Mouse (Mus musculus): ENCODE data around the gene Ttc30a2. TPM values are rescaled to one million over a fixed set of nuclear protein-coding genes. Genes with fewer than 3 reads are reported as not detected.
"Not testable (repeated sequence)": the region's sequence is repeated elsewhere in the genome, so short reads cannot be mapped to it uniquely, and the experiment has no call there.

Ttc30a2 gene
- polyA plus RNA-seq, 1 experiment from 2014 or later = 1.5 TPM

GRCm38 (mm10) chr2:75950685-75951084 lies 27.3 kb downstream of the Ttc30a2 start:
- no peak for ATAC-seq (ENCODE audit: low FRiP score)
- WGBS = 93% methylated on average over 8 of the region's 8 CpGs
- H3K4me1 ChIP-seq (replicated peaks; ENCODE audit: control insufficient read depth, insufficient read depth, low read length) = no peaks in the 10 kb centered on the region
- H3K27ac ChIP-seq = no peak overlapping the region
- no peak overlapping the region for H3K4me2 ChIP-seq (replicated peaks)
- H3K36me3 ChIP-seq (replicated peaks; ENCODE audit: control insufficient read depth, insufficient read depth) = no peaks in the 10 kb centered on the region
- H3K4me3 ChIP-seq (replicated peaks; ENCODE audit: low read length) = no peak overlapping the region
- H3K9me3 ChIP-seq (ENCODE audit: control insufficient read depth, low read length) = no peaks in the 10 kb centered on the region
- no peaks in the 10 kb centered on the region for H3K27me3 ChIP-seq (ENCODE audit: control insufficient read depth, insufficient read depth, low read length)
- DNase-seq (ENCODE audit: low spot score) = no peak
- H3K9ac ChIP-seq = no peak overlapping the region

- peak; percentile 85 for DNase-seq (ENCODE audit: low spot score)
- WGBS = 5% methylated on average over 39 of the region's 42 CpGs
- peak; percentile 88 for ATAC-seq (ENCODE audit: low FRiP score)
- H3K27me3 ChIP-seq (ENCODE audit: control insufficient read depth, insufficient read depth, low read length) = no peaks in the 10 kb centered on the region
- peak within 1 kb of the TSS; percentile 64 for H3K9ac ChIP-seq
- H3K27ac ChIP-seq = peak within 1 kb of the TSS; percentile 92
- H3K4me2 ChIP-seq (replicated peaks) = peak within 1 kb of the TSS; percentile 69
- no peaks in the 10 kb centered on the region for H3K9me3 ChIP-seq (ENCODE audit: control insufficient read depth, low read length)
- peak within 1 kb of the TSS; percentile 54 for H3K4me3 ChIP-seq (replicated peaks; ENCODE audit: low read length)
- no peaks in the 10 kb centered on the region; the same call in none of the 2 replicates for H3K4me1 ChIP-seq (replicated peaks; ENCODE audit: control insufficient read depth, insufficient read depth, low read length)
- H3K36me3 ChIP-seq (replicated peaks; ENCODE audit: control insufficient read depth, insufficient read depth) = no peaks in the 10 kb centered on the region
Measured at GRCm38 (mm10) chr2:75938117-75939063, 39.6 kb downstream of the Ttc30a2 start, which contains the start of gene Ttc30b. Gene Ttc30b, minus strand, starts transcription at chr2:75938585.

- not testable (repeated sequence) for ATAC-seq (ENCODE audit: low FRiP score); H3K9me3 ChIP-seq (ENCODE audit: control insufficient read depth, low read length); DNase-seq (ENCODE audit: low spot score); H3K4me1 ChIP-seq (replicated peaks; ENCODE audit: control insufficient read depth, insufficient read depth, low read length); H3K27me3 ChIP-seq (ENCODE audit: control insufficient read depth, insufficient read depth, low read length); H3K36me3 ChIP-seq (replicated peaks; ENCODE audit: control insufficient read depth, insufficient read depth)
- H3K4me3 ChIP-seq (replicated peaks; ENCODE audit: low read length) = peak overlapping the region; percentile 54
- peak overlapping the region; percentile 64 for H3K9ac ChIP-seq
- 75% methylated on average over 13 of the region's 17 CpGs for WGBS
- H3K4me2 ChIP-seq (replicated peaks) = peak overlapping the region; percentile 69
- H3K27ac ChIP-seq = peak overlapping the region; percentile 92; the same call in 1 of the 2 replicates
Measured at GRCm38 (mm10) chr2:75937520-75938116, 40.4 kb downstream of the Ttc30a2 start.

GRCm38 (mm10) chr2:75936685-75937084 lies 41.3 kb downstream of the Ttc30a2 start:
- H3K4me2 ChIP-seq (replicated peaks); H3K36me3 ChIP-seq (replicated peaks; ENCODE audit: control insufficient read depth, insufficient read depth); H3K27me3 ChIP-seq (ENCODE audit: control insufficient read depth, insufficient read depth, low read length); H3K4me1 ChIP-seq (replicated peaks; ENCODE audit: control insufficient read depth, insufficient read depth, low read length); H3K9me3 ChIP-seq (ENCODE audit: control insufficient read depth, low read length); H3K9ac ChIP-seq; H3K4me3 ChIP-seq (replicated peaks; ENCODE audit: low read length); ATAC-seq (ENCODE audit: low FRiP score); DNase-seq (ENCODE audit: low spot score); H3K27ac ChIP-seq: not testable (repeated sequence)
- WGBS = 93% methylated on average over 2 of the region's 2 CpGs

GRCm38 (mm10) chr2:75933541-75933940 lies 44.4 kb downstream of the Ttc30a2 start:
- Histone ChIP-seq H3K9ac (no peak overlapping the region), H3K4me2 (replicated peaks) (no peak overlapping the region), H3K36me3 (replicated peaks; ENCODE audit: control insufficient read depth, insufficient read depth) (peaks cover 20% of the 10 kb centered on the region; the same call in 1 of the 2 replicates), H3K4me1 (replicated peaks; ENCODE audit: control insufficient read depth, insufficient read depth, low read length) (no peaks in the 10 kb centered on the region; the same call in 1 of the 2 replicates), H3K27ac (peak overlapping the region; percentile 22; the same call in 1 of the 2 replicates), H3K4me3 (replicated peaks; ENCODE audit: low read length) (no peak overlapping the region), H3K9me3 (ENCODE audit: control insufficient read depth, low read length) (no peaks in the 10 kb centered on the region), H3K27me3 (ENCODE audit: control insufficient read depth, insufficient read depth, low read length) (no peaks in the 10 kb centered on the region)
- ATAC-seq (ENCODE audit: low FRiP score) = no peak
- no peak for DNase-seq (ENCODE audit: low spot score)
- WGBS = 46% methylated on average over 7 of the region's 7 CpGs

GRCm38 (mm10) chr2:75930941-75931340 lies 47.0 kb downstream of the Ttc30a2 start:
- Histone ChIP-seq H3K4me2 (replicated peaks) (no peak overlapping the region), H3K27me3 (ENCODE audit: control insufficient read depth, insufficient read depth, low read length) (no peaks in the 10 kb centered on the region), H3K4me3 (replicated peaks; ENCODE audit: low read length) (no peak overlapping the region), H3K27ac (no peak overlapping the region), H3K9ac (no peak overlapping the region), H3K4me1 (replicated peaks; ENCODE audit: control insufficient read depth, insufficient read depth, low read length) (no peaks in the 10 kb centered on the region), H3K9me3 (ENCODE audit: control insufficient read depth, low read length) (no peaks in the 10 kb centered on the region), H3K36me3 (replicated peaks; ENCODE audit: control insufficient read depth, insufficient read depth) (peaks cover 32% of the 10 kb centered on the region)
- whole genome bisulfite sequencing = 94% methylated on average over 2 of the region's 2 CpGs
- ATAC-seq (ENCODE audit: low FRiP score) (no peak), DNase-seq (ENCODE audit: low spot score) (no peak)

- Histone ChIP-seq H3K4me3 (replicated peaks; ENCODE audit: low read length) (no peak overlapping the region), H3K4me2 (replicated peaks) (no peak overlapping the region), H3K9me3 (ENCODE audit: control insufficient read depth, low read length) (no peaks in the 10 kb centered on the region), H3K4me1 (replicated peaks; ENCODE audit: control insufficient read depth, insufficient read depth, low read length) (peaks cover 4% of the 10 kb centered on the region; the same call in 1 of the 2 replicates), H3K36me3 (replicated peaks; ENCODE audit: control insufficient read depth, insufficient read depth) (peaks cover 32% of the 10 kb centered on the region), H3K9ac (no peak overlapping the region), H3K27me3 (ENCODE audit: control insufficient read depth, insufficient read depth, low read length) (no peaks in the 10 kb centered on the region), H3K27ac (no peak overlapping the region)
- no peak for ATAC-seq (ENCODE audit: low FRiP score)
- DNase-seq (ENCODE audit: low spot score) = no peak
- WGBS = 89% methylated on average over 6 of the region's 6 CpGs
Measured at GRCm38 (mm10) chr2:75929786-75930444, 48.1 kb downstream of the Ttc30a2 start.

- Histone ChIP-seq H3K27ac (no peak overlapping the region), H3K4me2 (replicated peaks) (no peak overlapping the region), H3K36me3 (replicated peaks; ENCODE audit: control insufficient read depth, insufficient read depth) (peaks cover 32% of the 10 kb centered on the region), H3K4me1 (replicated peaks; ENCODE audit: control insufficient read depth, insufficient read depth, low read length) (peaks cover 4% of the 10 kb centered on the region), H3K9ac (no peak overlapping the region), H3K4me3 (replicated peaks; ENCODE audit: low read length) (no peak overlapping the region), H3K9me3 (ENCODE audit: control insufficient read depth, low read length) (no peaks in the 10 kb centered on the region), H3K27me3 (ENCODE audit: control insufficient read depth, insufficient read depth, low read length) (no peaks in the 10 kb centered on the region)
- WGBS = 74% methylated on average over 2 of the region's 2 CpGs
- DNase-seq (ENCODE audit: low spot score) = no peak
- no peak for ATAC-seq (ENCODE audit: low FRiP score)
Measured at GRCm38 (mm10) chr2:75929141-75929540, 48.8 kb downstream of the Ttc30a2 start.

- WGBS = 89% methylated on average over 3 of the region's 3 CpGs
- Histone ChIP-seq H3K4me3 (replicated peaks; ENCODE audit: low read length) (no peak overlapping the region), H3K9me3 (ENCODE audit: control insufficient read depth, low read length) (no peaks in the 10 kb centered on the region), H3K4me2 (replicated peaks) (no peak overlapping the region), H3K9ac (no peak overlapping the region), H3K27me3 (ENCODE audit: control insufficient read depth, insufficient read depth, low read length) (no peaks in the 10 kb centered on the region), H3K4me1 (replicated peaks; ENCODE audit: control insufficient read depth, insufficient read depth, low read length) (peaks cover 8% of the 10 kb centered on the region), H3K36me3 (replicated peaks; ENCODE audit: control insufficient read depth, insufficient read depth) (peaks cover 32% of the 10 kb centered on the region), H3K27ac (no peak overlapping the region)
- DNase-seq (ENCODE audit: low spot score) = no peak
- ATAC-seq (ENCODE audit: low FRiP score) = no peak
Measured at GRCm38 (mm10) chr2:75928011-75928410, 50.0 kb downstream of the Ttc30a2 start.

All from hindbrain, embryonic 14.5 days (tissue).